Mouse (Mus musculus) lung, embryonic 16.5 days (tissue): ENCODE results near the gene Nrxn2. TPM values are rescaled to one million over a fixed set of nuclear protein-coding genes. Genes with fewer than 3 reads are reported as not detected.
A peak's percentile ranks its signal among the peaks of the same experiment; 100 is the strongest.

Experiments
- ATAC-seq: fragments of 200-750 bp; cut with Nextera tagmentation; 2 replicates; pipeline ENCODE4 v1.8.0; 2017; ENCODE audit warnings: low read depth, mild to moderate bottlenecking, moderate library complexity
- H3K27ac ChIP-seq: fragments of 300-500 bp; sonication (generic); 2 replicates; pipeline ENCODE4 v1.5.1; 2014; ENCODE audit warnings: mild to moderate bottlenecking, control low read depth, low read length
- H3K27me3 ChIP-seq: fragments of 300-500 bp; sonication (generic); 2 replicates; pipeline ENCODE4 v1.6.1; 2014; ENCODE audit warnings: low read depth, low read length, mixed read lengths; ENCODE audit not compliant: control insufficient read depth, insufficient read depth
- H3K36me3 ChIP-seq: fragments of 300-500 bp; sonication (generic); 2 replicates; pipeline ENCODE4 v1.6.1; 2014; ENCODE audit warnings: low read length; ENCODE audit not compliant: control insufficient read depth, insufficient read depth
- H3K4me1 ChIP-seq: fragments of 300-500 bp; sonication (generic); replicated peaks from 2 replicates; pipeline ENCODE4 v1.6.1; 2014; ENCODE audit warnings: low read length, mixed read lengths; ENCODE audit not compliant: control insufficient read depth, insufficient read depth
- H3K4me2 ChIP-seq: fragments of 300-500 bp; sonication (generic); 2 replicates; pipeline ENCODE4 v1.6.1; 2014; ENCODE audit warnings: low read depth, low read length, control low read depth
- H3K4me3 ChIP-seq: fragments of 300-500 bp; sonication (generic); 2 replicates; pipeline ENCODE4 v1.5.1; 2014; ENCODE audit warnings: mild to moderate bottlenecking, low read length, control low read depth
- H3K9ac ChIP-seq: fragments of 300-500 bp; sonication (generic); 2 replicates; pipeline ENCODE4 v1.6.1; 2014; ENCODE audit warnings: low read length, control low read depth
- H3K9me3 ChIP-seq: fragments of 300-500 bp; sonication (generic); 2 replicates; pipeline ENCODE4 v1.6.1; 2016; ENCODE audit warnings: low read length; ENCODE audit not compliant: control insufficient read depth
- WGBS: fragments of 180-500 bp; shearing (Covaris S2); extraction: QIAGEN DNeasy Blood & Tissue Kit; methylation state at CpG from one replicate; pipeline ENCODE4 v1.1.7; 2014; 5-methylcytosine and 5-hydroxymethylcytosine counted together
- polyA plus RNA-seq: library from polyadenylated mRNA; unstranded; fragments of >200 nt; fragmentation: Nextera tagmentation; extraction: Ambion mirVana; gene quantifications from 2 replicates; pipeline ENCODE4 v1.2.1, GENCODE M21; 2015

Nrxn2 gene
- polyA plus RNA-seq, 1 experiment from 2014 or later, result 0.88 TPM

GRCm38 (mm10) chr19:6553819-6554582 lies 135.5 kb downstream of the Nrxn2 start:
- 20% methylated on average over 8 of the region's 8 CpGs for WGBS
- Histone ChIP-seq H3K36me3 (no peaks in the 10 kb centered on the region), H3K4me1 (peaks cover 5% of the 10 kb centered on the region; the same call in 1 of the 2 replicates), H3K4me2 (no peak overlapping the region), H3K4me3 (no peak overlapping the region), H3K9me3 (no peaks in the 10 kb centered on the region), H3K9ac (no peak overlapping the region), H3K27ac (peak overlapping the region; percentile 36; the same call in 1 of the 2 replicates), H3K27me3 (no peaks in the 10 kb centered on the region)
- ATAC-seq, result peak; percentile 78

- no peaks in the 10 kb centered on the region for H3K4me1 ChIP-seq
- WGBS, result 51% methylated on average over 4 of the region's 4 CpGs
- H3K4me2 ChIP-seq, result no peak overlapping the region
- H3K27me3 ChIP-seq, result no peaks in the 10 kb centered on the region
- no peaks in the 10 kb centered on the region for H3K9me3 ChIP-seq
- no peak for ATAC-seq
- no peaks in the 10 kb centered on the region for H3K36me3 ChIP-seq
- H3K4me3 ChIP-seq, result no peak overlapping the region
- no peak overlapping the region for H3K27ac ChIP-seq
- no peak overlapping the region for H3K9ac ChIP-seq
Observed at GRCm38 (mm10) chr19:6559576-6559975, 141.0 kb downstream of the Nrxn2 start.

DNA sequence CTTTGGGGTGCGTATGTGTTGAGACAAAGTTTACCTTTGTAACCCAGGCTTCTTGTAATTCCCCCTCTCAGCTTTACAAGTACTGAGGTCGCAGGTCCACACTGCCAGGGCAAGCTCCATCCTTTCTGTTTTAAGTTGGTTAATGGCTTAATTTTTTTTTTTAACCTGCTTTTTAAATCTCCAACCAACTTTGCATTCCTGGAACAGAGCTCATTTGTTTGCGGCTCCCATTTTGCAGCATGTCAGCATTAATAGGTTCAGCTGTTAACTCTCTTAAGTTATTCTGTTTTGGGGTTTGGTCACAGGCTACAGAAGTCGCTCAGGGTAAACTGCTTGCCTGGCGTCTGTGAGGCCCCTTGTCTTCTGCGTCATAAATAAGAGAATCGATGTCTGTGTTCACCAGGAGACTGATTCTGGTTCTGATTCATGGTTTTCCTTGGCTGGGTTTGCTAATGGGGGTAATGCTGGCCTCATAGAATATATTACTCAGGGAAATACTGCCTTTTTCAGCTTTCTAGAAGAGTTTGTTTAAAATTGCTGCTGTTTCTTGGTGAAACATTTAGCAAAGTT lies 141.8 kb downstream of the Nrxn2 start:
- H3K4me1 ChIP-seq, result no peaks in the 10 kb centered on the region
- H3K4me2 ChIP-seq, result no peak overlapping the region
- H3K9me3 ChIP-seq, result no peaks in the 10 kb centered on the region
- no peaks in the 10 kb centered on the region for H3K36me3 ChIP-seq
- no peaks in the 10 kb centered on the region for H3K27me3 ChIP-seq
- no peak overlapping the region for H3K4me3 ChIP-seq
- no peak overlapping the region for H3K27ac ChIP-seq
- no peak overlapping the region for H3K9ac ChIP-seq
- WGBS, result 79% methylated on average over 7 of the region's 7 CpGs
- no peak for ATAC-seq

DNA sequence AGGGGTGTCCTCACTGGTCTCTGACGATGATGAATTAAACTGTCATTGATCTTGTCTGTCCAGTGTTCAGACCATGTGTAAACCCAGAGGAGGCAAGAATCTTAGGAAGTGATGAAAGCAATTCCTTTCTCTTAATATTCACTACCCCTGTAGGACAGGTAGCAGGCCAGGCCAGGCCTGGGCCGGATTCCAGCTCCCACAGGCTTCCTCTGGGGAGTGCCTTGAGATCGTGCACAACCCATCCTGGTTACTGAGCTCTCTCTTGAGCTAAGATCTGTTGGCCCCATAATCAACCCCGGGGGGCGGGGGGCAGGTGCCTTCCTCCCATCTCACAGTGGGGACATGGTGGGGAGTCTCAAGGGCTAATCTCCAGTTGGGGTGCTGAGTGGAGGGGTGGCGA lies 146.6 kb downstream of the Nrxn2 start:
- H3K4me2 ChIP-seq, result no peak overlapping the region
- WGBS, result 77% methylated on average over 6 of the region's 6 CpGs
- ATAC-seq, result no peak

DNA sequence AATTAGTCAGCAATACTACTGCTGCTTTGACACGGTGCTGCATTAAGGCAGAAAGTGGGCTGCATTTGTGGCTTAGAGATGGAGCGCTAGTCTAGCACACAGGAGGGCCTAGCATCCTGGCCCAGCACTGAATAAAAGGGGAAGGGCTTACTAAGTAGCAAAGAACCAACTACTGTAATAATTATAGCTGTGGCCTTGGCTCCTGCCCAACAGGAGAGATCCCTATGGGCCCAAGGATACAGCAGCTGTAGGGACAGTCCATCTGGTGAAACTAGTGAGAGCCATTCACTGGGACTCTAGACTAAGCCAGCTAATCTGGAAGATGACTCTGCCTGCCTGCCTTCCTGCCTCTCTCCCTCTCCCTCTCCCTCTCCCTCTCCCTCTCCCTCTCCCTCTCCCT lies 147.9 kb downstream of the Nrxn2 start:
- Histone ChIP-seq H3K9ac (no peak overlapping the region), H3K4me3 (no peak overlapping the region), H3K4me1 (no peaks in the 10 kb centered on the region), H3K27ac (no peak overlapping the region), H3K4me2 (no peak overlapping the region), H3K9me3 (no peaks in the 10 kb centered on the region), H3K27me3 (no peaks in the 10 kb centered on the region), H3K36me3 (no peaks in the 10 kb centered on the region)
- 88% methylated on average over 2 of the region's 2 CpGs for WGBS
- ATAC-seq, result no peak

More for the DNA sequence above, 146.6 kb downstream of the Nrxn2 start:
- Histone ChIP-seq H3K9me3 (no peaks in the 10 kb centered on the region), H3K36me3 (no peaks in the 10 kb centered on the region), H3K4me1 (no peaks in the 10 kb centered on the region), H3K9ac (no peak overlapping the region), H3K27me3 (no peaks in the 10 kb centered on the region), H3K27ac (no peak overlapping the region), H3K4me3 (no peak overlapping the region)

- Histone ChIP-seq H3K27me3 (no peaks in the 10 kb centered on the region), H3K9me3 (no peaks in the 10 kb centered on the region), H3K4me2 (no peak overlapping the region), H3K4me3 (no peak overlapping the region), H3K4me1 (no peaks in the 10 kb centered on the region), H3K36me3 (no peaks in the 10 kb centered on the region), H3K9ac (no peak overlapping the region), H3K27ac (no peak overlapping the region)
- WGBS, result 76% methylated on average over 5 of the region's 5 CpGs
- no peak for ATAC-seq
Observed at GRCm38 (mm10) chr19:6569021-6569420, 150.5 kb downstream of the Nrxn2 start.

GRCm38 (mm10) chr19:6569561-6569960 lies 151.0 kb downstream of the Nrxn2 start:
- H3K27me3 ChIP-seq, result no peaks in the 10 kb centered on the region
- no peak overlapping the region for H3K4me3 ChIP-seq
- H3K36me3 ChIP-seq, result no peaks in the 10 kb centered on the region
- 33% methylated on average over 5 of the region's 5 CpGs for WGBS
- H3K9ac ChIP-seq, result no peak overlapping the region
- H3K4me1 ChIP-seq, result no peaks in the 10 kb centered on the region
- no peak overlapping the region for H3K4me2 ChIP-seq
- no peaks in the 10 kb centered on the region for H3K9me3 ChIP-seq
- H3K27ac ChIP-seq, result no peak overlapping the region
- ATAC-seq, result no peak

DNA sequence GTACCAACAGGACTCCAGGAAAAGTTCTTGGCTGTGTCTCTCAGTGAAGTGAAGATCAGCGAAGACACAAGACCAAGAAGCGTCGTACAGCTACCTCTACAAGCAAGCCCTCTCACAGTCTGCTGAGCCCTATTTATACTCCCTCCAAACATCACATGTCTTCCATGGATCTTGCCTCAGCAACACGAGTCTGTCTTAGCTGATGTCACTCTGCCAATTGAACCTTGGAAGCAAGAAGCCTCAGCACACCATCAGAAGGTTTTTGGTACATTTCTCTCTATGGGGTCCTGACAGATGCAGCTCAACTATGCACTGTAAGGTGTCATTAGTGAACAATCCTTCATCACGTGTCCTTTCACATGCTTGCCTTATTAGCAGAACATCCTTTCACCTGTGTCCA lies 152.9 kb downstream of the Nrxn2 start:
- Histone ChIP-seq H3K9me3 (no peaks in the 10 kb centered on the region), H3K36me3 (no peaks in the 10 kb centered on the region), H3K4me2 (no peak overlapping the region), H3K27me3 (no peaks in the 10 kb centered on the region), H3K4me1 (no peaks in the 10 kb centered on the region), H3K4me3 (no peak overlapping the region), H3K27ac (no peak overlapping the region), H3K9ac (no peak overlapping the region)
- ATAC-seq, result no peak
- 69% methylated on average over 5 of the region's 5 CpGs for whole genome bisulfite sequencing

DNA sequence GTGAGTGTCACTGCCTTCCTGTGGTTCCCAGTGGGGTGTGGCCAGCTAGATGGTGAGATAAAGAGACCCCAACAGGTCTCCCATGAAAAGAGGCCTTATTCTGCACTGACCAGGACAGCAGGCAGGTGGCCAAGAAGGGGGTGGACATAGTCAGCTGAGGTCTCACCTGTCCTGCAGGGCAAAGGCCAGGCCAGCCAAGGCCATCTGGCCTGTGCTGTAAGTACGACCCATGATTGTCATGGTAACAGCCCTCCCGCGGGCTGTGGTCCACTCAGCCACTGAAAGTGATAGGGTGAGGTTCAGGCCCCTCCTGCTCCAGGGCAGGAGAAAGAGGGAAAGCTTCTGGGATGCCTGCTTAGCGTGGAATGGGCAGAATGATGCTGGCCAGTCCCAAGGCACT lies 153.5 kb downstream of the Nrxn2 start:
- Histone ChIP-seq H3K4me1 (no peaks in the 10 kb centered on the region), H3K9ac (no peak overlapping the region), H3K36me3 (no peaks in the 10 kb centered on the region), H3K27me3 (no peaks in the 10 kb centered on the region), H3K4me2 (no peak overlapping the region), H3K27ac (no peak overlapping the region), H3K9me3 (no peaks in the 10 kb centered on the region), H3K4me3 (no peak overlapping the region)
- no peak for ATAC-seq
- WGBS, result 29% methylated on average over 4 of the region's 4 CpGs
